Mouse (Mus musculus) kidney, embryonic 16.5 days (tissue): ENCODE data around the gene Olfr205. TPM values are rescaled to one million over a fixed set of nuclear protein-coding genes. Genes with fewer than 3 reads are reported as not detected.
"Not testable (repeated sequence)": the region's sequence is repeated elsewhere in the genome, so short reads cannot be mapped to it uniquely, and the experiment has no call there.

Experiments
- ATAC-seq: fragments of 200-750 bp; cut with Nextera tagmentation; 2 replicates; pipeline ENCODE4 v1.8.0; 2017; ENCODE audit warnings: moderate TSS enrichment; ENCODE audit not compliant: low FRiP score, low TSS enrichment
- H3K27ac ChIP-seq: fragments of 300-500 bp; sonication (generic); 2 replicates; pipeline ENCODE4 v1.5.1; 2014; ENCODE audit warnings: low read length
- H3K27me3 ChIP-seq: fragments of 300-500 bp; sonication (generic); 2 replicates; pipeline ENCODE4 v1.6.1; 2014; ENCODE audit warnings: low read length, control low read depth, mixed read lengths; ENCODE audit not compliant: insufficient read depth
- H3K36me3 ChIP-seq: fragments of 300-500 bp; sonication (generic); 2 replicates; pipeline ENCODE4 v1.6.1; 2014; ENCODE audit warnings: low read length, control low read depth, mixed read lengths; ENCODE audit not compliant: insufficient read depth
- H3K4me1 ChIP-seq: fragments of 300-500 bp; sonication (generic); 2 replicates; pipeline ENCODE4 v1.6.1; 2014; ENCODE audit warnings: low read length, control low read depth, mixed read lengths; ENCODE audit not compliant: insufficient read depth
- H3K4me2 ChIP-seq: fragments of 300-500 bp; sonication (generic); replicated peaks from 2 replicates; pipeline ENCODE4 v1.6.1; 2014; ENCODE audit warnings: low read depth, low read length
- H3K4me3 ChIP-seq: fragments of 300-500 bp; sonication (generic); 2 replicates; pipeline ENCODE4 v1.5.1; 2014; ENCODE audit warnings: mild to moderate bottlenecking, low read length
- H3K9ac ChIP-seq: fragments of 300-500 bp; sonication (generic); replicated peaks from 2 replicates; pipeline ENCODE4 v1.6.1; 2014; ENCODE audit warnings: low read length
- H3K9me3 ChIP-seq: fragments of 300-500 bp; sonication (generic); 2 replicates; pipeline ENCODE4 v1.6.1; 2016; ENCODE audit warnings: low read length, control low read depth
- WGBS: fragments of 180-500 bp; shearing (Covaris S2); extraction: QIAGEN DNeasy Blood & Tissue Kit; methylation state at CpG from one replicate; pipeline ENCODE4 v1.1.7; 2014; 5-methylcytosine and 5-hydroxymethylcytosine counted together
- polyA plus RNA-seq: library from polyadenylated mRNA; unstranded; fragments of >200 nt; fragmentation: Nextera tagmentation; extraction: Ambion mirVana; gene quantifications from 2 replicates; pipeline ENCODE4 v1.2.1, GENCODE M21; 2015

Gene Olfr205
- polyA plus RNA-seq = not detected in 2 replicates

GRCm38 (mm10) chr16:59331038-59331437 is at the start of gene Olfr205:
Olfr205 (minus strand) TSS chr16:59331138.
- H3K4me1 ChIP-seq = no peaks in the 10 kb centered on the region
- no peak within 1 kb of the TSS for H3K9ac ChIP-seq
- no peak within 1 kb of the TSS for H3K27ac ChIP-seq
- no peak within 1 kb of the TSS for H3K4me3 ChIP-seq
- no peak for ATAC-seq
- H3K9me3 ChIP-seq = no peaks in the 10 kb centered on the region
- no peak within 1 kb of the TSS for H3K4me2 ChIP-seq
- H3K36me3 ChIP-seq = no peaks in the 10 kb centered on the region
- H3K27me3 ChIP-seq = no peaks in the 10 kb centered on the region

DNA sequence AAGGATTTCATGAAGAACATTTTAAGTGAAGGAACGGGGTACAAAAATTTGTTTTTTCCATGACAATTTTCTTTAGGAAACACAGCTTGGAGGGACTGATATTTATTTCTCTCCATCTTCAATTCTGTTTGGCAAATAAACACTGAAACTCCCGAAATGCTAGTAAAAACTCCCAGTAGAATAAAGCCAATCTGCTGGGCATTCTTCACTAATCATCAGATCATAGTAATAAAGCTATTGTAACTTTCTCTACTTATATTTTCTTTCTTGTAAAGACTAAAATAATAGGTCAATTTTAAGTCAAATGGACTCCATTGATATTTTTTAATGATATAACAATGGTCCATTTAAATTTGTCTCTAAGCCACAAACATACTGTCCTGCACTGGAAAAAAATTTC is 33.0 kb upstream of the Olfr205 start, which contains the start of gene Olfr209:
Gene Olfr209 (minus strand): TSS at position 101 of the 400 bp plus-strand sequence.
- Histone ChIP-seq H3K36me3 (no peaks in the 10 kb centered on the region), H3K4me2 (no peak within 1 kb of the TSS), H3K9ac (no peak within 1 kb of the TSS), H3K9me3 (no peaks in the 10 kb centered on the region), H3K4me3 (no peak within 1 kb of the TSS), H3K27me3 (no peaks in the 10 kb centered on the region), H3K4me1 (no peaks in the 10 kb centered on the region), H3K27ac (no peak within 1 kb of the TSS)
- 71% methylated on average over 2 of the region's 2 CpGs for WGBS
- no peak for ATAC-seq

- Histone ChIP-seq H3K9ac (no peak within 1 kb of the TSS), H3K9me3 (no peaks in the 10 kb centered on the region), H3K4me1 (no peaks in the 10 kb centered on the region), H3K4me2 (no peak within 1 kb of the TSS), H3K4me3 (no peak within 1 kb of the TSS), H3K27ac (no peak within 1 kb of the TSS), H3K36me3 (no peaks in the 10 kb centered on the region), H3K27me3 (no peaks in the 10 kb centered on the region)
- ATAC-seq = no peak
- WGBS = 72% methylated on average over 1 of the region's 1 CpGs
Measured at GRCm38 (mm10) chr16:59349146-59349545, 18.2 kb upstream of the Olfr205 start, which contains the start of gene Olfr206. Olfr206 (minus strand) TSS chr16:59349246.

DNA sequence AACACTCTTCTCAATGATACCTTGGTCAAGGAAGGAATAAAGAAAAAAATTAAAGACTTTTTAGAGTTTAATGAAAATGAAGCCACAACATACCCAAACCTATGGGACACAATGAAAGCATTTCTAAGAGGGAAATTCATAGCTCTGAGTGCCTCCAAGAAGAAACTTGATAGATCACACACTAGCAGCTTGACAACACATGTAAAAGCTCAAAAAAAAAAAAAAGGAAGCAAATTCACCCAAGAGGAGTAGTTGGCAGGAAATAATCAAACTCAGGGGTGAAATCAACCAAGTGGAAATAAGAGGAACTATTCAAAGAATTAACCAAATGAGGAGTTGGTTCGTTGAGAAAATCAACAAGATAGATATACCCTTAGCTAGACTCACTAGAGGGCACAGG is 7.7 kb downstream of the Olfr205 start:
- ATAC-seq, H3K27ac ChIP-seq: not testable (repeated sequence)
- 57% methylated on average over 1 of the region's 1 CpGs for WGBS

GRCm38 (mm10) chr16:59318148-59318547 is 12.8 kb downstream of the Olfr205 start, which contains the start of gene Olfr204:
Olfr204 (minus strand) TSS chr16:59318248.
- H3K9me3 ChIP-seq = no peaks in the 10 kb centered on the region
- no peak for ATAC-seq
- no peak within 1 kb of the TSS for H3K9ac ChIP-seq
- no peak within 1 kb of the TSS for H3K4me3 ChIP-seq
- H3K4me1 ChIP-seq = no peaks in the 10 kb centered on the region
- no peak within 1 kb of the TSS for H3K4me2 ChIP-seq
- H3K27me3 ChIP-seq = no peaks in the 10 kb centered on the region
- H3K36me3 ChIP-seq = no peaks in the 10 kb centered on the region
- no peak within 1 kb of the TSS for H3K27ac ChIP-seq

More for the DNA sequence above, 7.7 kb downstream of the Olfr205 start:
- not testable (repeated sequence) for H3K9me3 ChIP-seq, H3K9ac ChIP-seq, H3K4me2 ChIP-seq, H3K4me1 ChIP-seq, H3K4me3 ChIP-seq, H3K36me3 ChIP-seq, H3K27me3 ChIP-seq

DNA sequence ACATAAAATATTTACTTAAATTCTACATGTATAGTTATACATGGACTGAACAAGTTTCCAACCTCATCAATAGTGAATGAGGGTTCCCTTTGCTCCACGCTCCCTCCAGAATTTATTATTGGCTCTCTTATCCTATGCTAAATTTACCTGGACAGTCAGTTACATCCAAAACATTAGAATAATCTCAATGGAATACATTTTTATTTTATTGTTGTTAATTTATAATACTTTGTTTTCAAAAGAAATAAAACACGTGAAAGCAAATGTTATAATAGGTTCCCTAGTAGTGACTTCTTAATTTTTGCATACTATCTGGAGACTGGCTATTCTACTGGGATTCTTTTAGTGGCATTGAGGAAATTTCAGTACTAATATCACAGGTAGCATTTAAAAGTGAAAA is 32.4 kb downstream of the Olfr205 start, which contains the start of gene Olfr203:
Gene Olfr203 (plus strand): TSS at position 301 of the 400 bp plus-strand sequence.
- no peak for ATAC-seq
- Histone ChIP-seq H3K4me3 (no peak within 1 kb of the TSS), H3K4me2 (no peak within 1 kb of the TSS), H3K4me1 (no peaks in the 10 kb centered on the region), H3K27ac (no peak within 1 kb of the TSS), H3K9ac (no peak within 1 kb of the TSS), H3K36me3 (no peaks in the 10 kb centered on the region), H3K9me3 (no peaks in the 10 kb centered on the region), H3K27me3 (no peaks in the 10 kb centered on the region)
- WGBS = 89% methylated on average over 2 of the region's 2 CpGs

- not testable (repeated sequence) for H3K36me3 ChIP-seq, H3K27me3 ChIP-seq, H3K4me2 ChIP-seq, H3K4me1 ChIP-seq, H3K27ac ChIP-seq, H3K9me3 ChIP-seq, ATAC-seq, H3K9ac ChIP-seq, H3K4me3 ChIP-seq
- WGBS = 79% methylated on average over 9 of the region's 9 CpGs
Measured at GRCm38 (mm10) chr16:59287576-59287975, 43.4 kb downstream of the Olfr205 start.

- Histone ChIP-seq H3K4me1 (no peaks in the 10 kb centered on the region), H3K27ac (no peak within 1 kb of the TSS), H3K9ac (no peak within 1 kb of the TSS), H3K27me3 (no peaks in the 10 kb centered on the region), H3K9me3 (no peaks in the 10 kb centered on the region), H3K4me2 (no peak within 1 kb of the TSS), H3K4me3 (no peak within 1 kb of the TSS), H3K36me3 (no peaks in the 10 kb centered on the region)
- WGBS = 83% methylated on average over 1 of the region's 1 CpGs
- no peak for ATAC-seq
Measured at GRCm38 (mm10) chr16:59286693-59287092, 44.2 kb downstream of the Olfr205 start, which contains the start of gene Olfr202. Olfr202 (minus strand) TSS chr16:59286793.

GRCm38 (mm10) chr16:59283476-59283875 is 47.5 kb downstream of the Olfr205 start:
- H3K9ac ChIP-seq = no peak overlapping the region
- H3K9me3 ChIP-seq = no peaks in the 10 kb centered on the region
- no peak overlapping the region for H3K27ac ChIP-seq
- no peak for ATAC-seq
- H3K36me3 ChIP-seq = no peaks in the 10 kb centered on the region
- H3K4me1 ChIP-seq = no peaks in the 10 kb centered on the region
- no peaks in the 10 kb centered on the region for H3K27me3 ChIP-seq
- 68% methylated on average over 1 of the region's 1 CpGs for WGBS
- H3K4me2 ChIP-seq = no peak overlapping the region
- H3K4me3 ChIP-seq = no peak overlapping the region

DNA sequence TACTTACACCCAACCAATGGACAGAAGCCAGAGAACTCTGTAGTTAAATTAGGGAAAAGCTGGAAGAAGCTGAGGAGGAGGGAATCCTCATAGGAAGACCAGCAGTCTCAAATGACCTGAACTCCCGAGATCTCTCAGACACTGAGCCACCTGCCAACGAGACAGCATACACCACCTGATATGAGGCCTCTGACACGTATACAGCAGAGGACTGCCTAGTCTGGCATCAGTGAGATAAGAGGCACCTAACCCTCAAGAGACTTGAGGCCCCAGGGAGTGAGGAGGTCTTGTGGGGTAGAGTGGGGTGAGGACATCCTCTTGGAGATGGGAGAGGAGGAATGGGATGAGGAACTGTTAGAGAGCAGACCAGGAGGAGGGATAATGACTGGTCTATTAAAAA is 50.4 kb downstream of the Olfr205 start:
- H3K9me3 ChIP-seq = no peaks in the 10 kb centered on the region
- H3K4me3 ChIP-seq = no peak overlapping the region
- H3K4me2 ChIP-seq = no peak overlapping the region
- no peak overlapping the region for H3K9ac ChIP-seq
- H3K4me1 ChIP-seq = no peaks in the 10 kb centered on the region
- H3K27ac ChIP-seq = no peak overlapping the region
- no peaks in the 10 kb centered on the region for H3K36me3 ChIP-seq
- 56% methylated on average over 3 of the region's 3 CpGs for WGBS
- no peaks in the 10 kb centered on the region for H3K27me3 ChIP-seq
- ATAC-seq = no peak
